Mouse (Mus musculus) NIH3T3 (cell line): Measurements from ENCODE around the gene Adgrb2.

ENCODE experiments used
- DNase-seq: peaks from one replicate; pipeline ENCODE4 v3.0.0-alpha.2; 2012; ENCODE audit warnings: low read depth

The Adgrb2 gene

DNA sequence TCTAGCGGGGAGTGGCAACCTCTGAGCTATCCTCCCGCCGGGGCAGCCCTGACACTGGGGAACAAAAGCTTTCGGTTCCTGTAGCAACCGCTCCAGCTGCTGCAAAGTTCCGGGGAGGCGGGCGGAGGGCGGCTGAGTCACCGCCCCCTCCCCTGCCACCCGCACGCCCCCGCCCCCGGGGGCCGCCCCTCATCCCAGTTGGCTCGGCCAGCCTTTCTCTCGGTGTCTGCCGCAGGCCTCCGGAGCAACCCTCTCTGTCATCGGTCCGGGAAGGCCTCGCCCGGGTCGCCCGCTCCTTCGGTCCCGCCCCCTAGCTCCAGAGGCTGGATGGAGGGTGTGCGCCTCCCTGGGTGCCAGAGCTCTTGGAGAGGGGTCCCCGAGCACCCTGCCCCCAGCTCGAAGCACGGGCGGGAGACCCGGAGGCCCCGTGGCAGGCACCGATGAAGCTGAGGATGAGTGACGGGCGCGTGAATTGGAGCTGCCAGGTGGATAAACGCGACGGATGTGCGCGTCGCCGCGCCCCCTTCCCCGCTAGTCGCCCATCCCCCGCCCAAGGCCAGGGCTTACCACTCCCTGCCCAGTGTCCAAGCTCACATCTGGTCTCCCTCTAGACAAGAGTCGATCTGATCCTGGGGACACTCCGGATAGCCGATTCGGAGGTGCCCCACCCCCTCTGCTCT lies 3.3 kb downstream of the Adgrb2 start:
- peak; percentile 25 for DNase-seq

DNA sequence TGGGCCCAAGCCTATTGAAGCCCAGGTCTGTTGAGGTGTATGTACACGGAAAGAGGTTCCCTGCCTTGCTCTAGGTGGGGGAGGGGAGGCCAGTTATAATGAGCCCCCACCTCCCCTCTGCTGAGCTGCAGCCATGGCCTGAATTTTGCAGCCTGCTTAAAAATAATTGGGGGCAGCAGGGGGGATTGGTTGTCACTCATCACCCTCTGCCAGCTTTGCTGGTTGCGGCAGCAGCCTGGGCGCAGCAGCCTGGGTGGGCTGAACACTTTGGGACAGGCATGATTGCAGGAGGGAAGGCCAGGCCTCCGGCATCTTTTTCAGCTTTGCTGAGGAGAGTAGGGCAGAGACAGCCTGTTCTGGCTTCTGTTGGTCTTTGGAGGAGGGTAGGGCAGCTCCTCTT lies 5.3 kb downstream of the Adgrb2 start:
- DNase-seq: no peak

DNA sequence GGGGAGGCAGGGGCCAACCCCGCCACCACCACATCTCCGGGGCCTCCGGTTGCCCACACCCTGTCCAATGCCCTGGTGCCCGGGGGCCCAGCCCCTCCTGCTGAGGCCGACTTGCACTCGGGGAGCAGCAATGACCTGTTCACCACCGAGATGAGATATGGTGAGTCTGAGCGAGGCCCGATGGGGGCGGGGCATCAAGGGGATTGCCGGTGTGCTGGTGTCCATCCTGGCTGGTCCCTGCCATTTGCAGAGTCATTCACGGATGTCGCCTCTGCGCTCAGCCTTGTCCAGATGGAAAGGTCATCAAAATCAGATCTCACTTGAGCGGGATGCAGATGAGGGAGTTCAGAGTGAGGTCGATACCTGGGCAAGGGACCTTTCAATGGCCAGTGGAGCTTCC lies 8.1 kb downstream of the Adgrb2 start:
- no peak for DNase-seq

GRCm38 (mm10) chr4:129993213-129993612 lies 8.5 kb downstream of the Adgrb2 start:
- no peak for DNase-seq

DNA sequence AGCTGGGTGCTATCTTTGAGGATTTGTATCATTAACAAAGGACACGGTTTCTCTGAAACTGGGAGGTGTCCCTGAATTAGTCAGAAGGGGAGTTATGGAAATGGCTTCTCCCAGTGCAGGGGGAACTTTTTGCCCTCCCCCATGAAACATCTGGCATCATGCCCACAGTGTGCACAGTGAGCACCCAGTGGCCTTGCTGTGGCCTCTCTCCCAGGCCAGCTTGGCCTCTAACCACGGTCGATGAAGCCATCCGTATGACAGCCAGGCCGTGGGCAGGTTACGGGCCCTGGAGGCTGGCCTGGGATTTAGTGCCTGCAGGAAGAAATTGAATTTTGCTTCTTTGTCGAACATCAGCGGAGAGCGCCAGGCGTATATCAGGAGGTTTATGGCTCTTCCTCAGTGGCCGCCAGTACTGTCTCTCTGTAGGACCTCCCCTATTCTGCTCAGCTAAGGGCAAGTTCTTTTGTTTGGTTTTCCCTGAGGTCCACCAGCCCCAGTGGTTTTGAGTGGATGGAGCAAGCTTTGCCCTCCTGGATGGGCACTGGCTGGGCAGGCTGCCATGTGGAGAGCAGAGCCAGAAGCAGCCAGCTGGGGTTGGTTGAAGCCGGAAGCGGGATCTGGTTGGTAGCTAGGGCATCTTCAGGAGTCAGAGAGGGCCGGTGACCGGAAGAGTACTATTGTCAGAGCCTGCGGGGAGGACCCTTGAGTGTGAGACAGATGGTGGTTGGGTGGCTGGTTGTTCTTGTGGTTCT lies 9.4 kb downstream of the Adgrb2 start:
- peak; percentile 16 for DNase-seq

DNA sequence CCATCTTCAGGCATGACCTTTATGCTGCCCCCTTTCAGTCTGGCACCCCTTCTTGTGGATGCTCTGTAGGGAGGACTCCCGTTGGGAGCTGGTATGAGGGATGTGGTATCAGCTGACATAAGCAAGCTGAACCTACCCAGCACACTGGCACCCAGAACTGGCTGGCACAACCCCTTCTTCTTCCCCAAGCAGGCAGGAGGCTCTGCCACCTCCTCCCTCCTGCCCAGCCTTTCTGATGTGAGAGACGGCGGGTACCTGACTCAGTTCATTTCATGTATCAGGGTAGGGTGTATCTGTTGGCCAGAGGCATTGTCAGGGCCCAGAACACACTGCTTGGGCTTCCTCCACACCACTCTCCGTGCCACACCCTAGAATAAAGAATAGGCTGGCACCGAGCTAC lies 10.1 kb downstream of the Adgrb2 start:
- no peak for DNase-seq

- DNase-seq: no peak
These were observed 10.6 kb downstream of the Adgrb2 start for GRCm38 (mm10) chr4:129995255-129995654.

- no peak for DNase-seq
These were observed 11.3 kb downstream of the Adgrb2 start for GRCm38 (mm10) chr4:129996015-129996414.

DNA sequence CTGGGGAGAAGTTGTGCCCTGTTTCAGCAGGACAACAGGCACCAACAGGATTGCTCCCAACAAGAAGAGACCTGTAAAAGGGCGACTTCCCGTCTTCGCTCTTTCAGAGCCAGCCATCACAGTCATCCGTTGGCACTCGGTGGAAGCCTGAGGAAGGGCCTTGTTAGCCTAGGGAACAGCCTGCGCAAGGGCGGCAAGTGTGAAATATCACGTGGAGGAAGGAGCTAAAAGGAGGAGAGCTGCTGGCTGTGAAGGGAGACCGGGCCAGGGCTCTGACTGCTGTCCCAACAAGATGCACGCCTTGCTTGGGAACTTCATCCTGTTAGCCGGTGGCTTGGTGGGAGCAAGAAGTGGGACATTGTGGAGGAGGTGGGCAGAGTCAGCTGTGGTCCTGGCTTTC lies 13.5 kb downstream of the Adgrb2 start:
- DNase-seq: no peak

GRCm38 (mm10) chr4:130001710-130002109 lies 17.0 kb downstream of the Adgrb2 start:
- no peak for DNase-seq

DNA sequence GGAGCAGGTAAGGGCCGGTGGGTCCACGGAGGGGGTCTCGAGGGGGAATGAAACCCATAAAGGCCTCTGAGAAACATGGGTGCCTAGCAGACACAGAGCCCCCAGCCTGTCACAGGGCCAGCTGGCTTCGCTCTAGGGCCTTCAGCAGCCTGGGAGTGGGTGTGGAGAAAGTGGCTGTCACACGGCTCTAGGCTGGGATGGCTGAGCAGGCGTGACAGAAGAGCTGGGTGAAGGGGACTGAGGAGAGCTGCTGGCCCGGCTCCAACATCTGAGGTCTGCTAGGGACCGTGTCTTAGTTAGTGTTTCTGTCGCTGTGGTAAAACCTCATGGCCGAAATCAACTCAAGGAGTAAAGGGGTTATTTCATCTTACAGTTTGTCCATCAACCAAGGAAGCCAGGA lies 17.5 kb downstream of the Adgrb2 start:
- DNase-seq: no peak

DNA sequence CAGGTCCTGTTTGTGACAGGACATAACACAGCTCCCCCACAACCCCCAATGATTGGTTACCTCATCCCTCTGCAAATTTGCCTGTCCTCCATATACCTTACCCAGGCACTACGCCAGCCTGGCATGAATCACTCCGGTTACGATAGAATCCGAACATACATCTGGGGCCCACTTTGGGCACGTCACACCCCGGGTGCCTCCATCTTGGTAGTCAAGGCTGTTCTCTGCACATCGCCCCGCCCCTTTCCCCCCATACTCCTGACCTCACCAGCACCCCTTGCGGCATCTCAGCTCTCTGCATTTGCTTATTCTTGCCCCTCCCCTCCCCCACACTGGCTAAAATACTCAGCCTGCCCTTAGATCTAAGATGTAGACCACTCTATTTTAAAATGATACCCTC lies 20.9 kb downstream of the Adgrb2 start:
- DNase-seq: peak; percentile 51

GRCm38 (mm10) chr4:130006533-130006932 lies 21.9 kb downstream of the Adgrb2 start:
- no peak for DNase-seq

DNA sequence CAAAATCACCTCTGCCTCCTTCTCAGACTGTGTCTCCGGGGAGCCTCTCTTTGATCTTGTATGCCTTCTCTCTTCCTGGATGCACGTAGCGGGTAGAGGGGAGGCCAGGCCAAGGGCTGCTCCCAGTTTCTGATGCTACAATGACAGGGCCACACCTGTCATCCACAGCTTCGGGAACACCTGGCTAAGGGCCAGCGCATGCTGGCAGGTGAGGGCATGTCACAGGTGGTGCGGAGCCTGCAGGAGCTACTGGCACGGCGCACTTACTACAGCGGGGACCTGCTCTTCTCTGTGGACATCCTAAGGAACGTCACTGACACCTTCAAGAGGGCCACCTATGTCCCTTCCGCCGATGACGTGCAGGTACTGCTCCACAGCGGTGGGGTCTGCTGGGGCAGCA lies 24.4 kb downstream of the Adgrb2 start:
- no peak for DNase-seq

- DNase-seq: no peak
These were observed 26.1 kb downstream of the Adgrb2 start for GRCm38 (mm10) chr4:130010723-130011122.

DNA sequence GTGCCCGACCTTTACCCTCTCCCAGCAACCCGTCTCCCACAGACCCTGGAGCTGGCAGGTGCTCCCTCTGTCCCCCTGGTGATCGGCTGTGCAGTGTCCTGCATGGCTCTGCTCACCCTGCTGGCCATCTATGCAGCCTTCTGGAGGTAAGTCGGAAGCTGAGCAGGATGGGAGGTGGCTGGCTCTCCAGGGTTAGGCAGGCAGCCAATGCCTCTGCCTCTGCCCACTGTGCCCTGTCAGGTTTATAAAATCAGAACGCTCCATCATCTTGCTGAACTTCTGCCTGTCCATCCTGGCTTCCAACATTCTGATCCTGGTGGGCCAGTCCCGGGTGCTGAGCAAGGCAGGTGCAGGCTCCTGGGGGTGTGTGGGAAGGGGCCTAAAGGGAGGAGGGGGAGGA lies 27.6 kb downstream of the Adgrb2 start:
- no peak for DNase-seq

DNA sequence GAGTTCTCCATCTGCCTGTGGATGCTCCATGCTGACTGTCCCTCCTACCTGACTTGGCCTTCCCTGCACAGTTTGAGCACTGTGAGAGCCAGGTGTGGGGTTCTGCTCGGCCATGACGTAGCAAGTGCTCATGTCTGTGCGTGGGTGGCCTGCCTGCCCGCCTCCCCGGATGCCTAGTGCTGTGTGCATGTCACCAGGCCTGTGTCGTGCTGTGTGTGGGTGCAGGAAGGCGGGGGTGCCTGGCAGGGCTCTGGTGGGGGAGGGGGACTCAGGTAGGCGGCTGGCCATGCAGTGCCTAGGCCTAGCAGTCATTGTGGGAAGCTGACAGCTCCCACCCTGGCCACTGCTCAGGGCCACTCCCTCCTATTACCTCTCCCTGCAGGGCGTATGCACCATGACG lies 28.4 kb downstream of the Adgrb2 start:
- DNase-seq: no peak

DNA sequence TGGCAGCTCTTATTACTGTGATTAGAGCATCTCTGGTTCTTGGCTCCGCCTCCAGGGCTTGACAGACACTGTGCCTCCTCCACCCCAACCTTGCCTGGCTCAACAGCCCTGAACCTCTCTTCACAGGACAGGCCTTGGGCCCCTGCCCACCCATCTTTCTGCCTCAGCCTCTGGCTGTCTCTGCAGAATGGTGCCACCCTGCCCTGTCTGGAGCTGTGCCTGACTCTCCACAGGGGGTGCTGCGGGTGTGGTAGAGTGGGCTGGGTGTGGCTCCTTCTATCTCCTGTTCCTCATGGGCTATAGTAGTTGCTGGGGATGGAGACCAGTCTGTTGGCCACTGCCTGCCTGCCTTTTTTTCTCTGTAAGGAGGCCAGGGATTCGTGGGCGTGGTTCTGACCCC lies 31.3 kb downstream of the Adgrb2 start:
- DNase-seq: no peak

DNA sequence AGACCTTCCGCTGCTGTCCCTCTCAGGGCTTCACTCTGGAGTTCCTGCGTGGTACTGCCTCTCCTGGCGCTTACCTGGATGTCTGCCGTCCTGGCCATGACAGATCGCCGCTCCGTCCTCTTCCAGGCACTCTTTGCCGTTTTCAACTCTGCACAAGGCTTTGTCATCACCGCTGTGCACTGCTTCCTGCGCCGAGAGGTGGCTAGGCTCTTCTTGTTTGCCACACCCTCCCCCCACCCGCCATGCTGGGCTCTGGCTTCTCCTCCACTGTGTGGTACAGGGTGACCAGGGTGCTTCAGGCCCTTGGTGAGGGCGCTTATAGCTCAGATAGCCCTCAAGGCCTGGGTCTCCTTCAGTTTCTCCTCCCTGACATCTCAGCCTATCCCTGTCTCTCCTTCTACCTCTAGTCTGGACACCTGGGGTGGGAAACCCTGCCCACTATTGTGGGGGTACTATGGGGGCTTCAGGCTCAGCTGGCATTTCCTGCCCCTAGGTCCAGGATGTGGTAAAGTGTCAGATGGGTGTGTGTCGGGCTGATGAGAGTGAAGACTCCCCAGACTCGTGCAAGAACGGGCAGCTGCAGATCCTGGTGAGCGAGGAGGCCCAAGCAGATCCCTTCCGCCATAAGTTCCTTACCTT lies 32.5 kb downstream of the Adgrb2 start:
- no peak for DNase-seq

- peak; percentile 45 for DNase-seq
These were observed 38.3 kb downstream of the Adgrb2 start for GRCm38 (mm10) chr4:130022952-130023351.

GRCm38 (mm10) chr4:130023511-130024231 lies 39.0 kb downstream of the Adgrb2 start:
- DNase-seq: peak; percentile 58

GRCm38 (mm10) chr4:130025544-130025943 lies 40.9 kb downstream of the Adgrb2 start:
- peak; percentile 74 for DNase-seq

- DNase-seq: peak; percentile 38
These were observed 46.5 kb downstream of the Adgrb2 start for GRCm38 (mm10) chr4:130031146-130031545.
